Mouse (Mus musculus) ES-Bruce4 (cell line): Measurements from ENCODE around the gene Snx27. TPM values are rescaled to one million over a fixed set of nuclear protein-coding genes. Genes with fewer than 3 reads are reported as not detected.

Experiments
- H3K27ac ChIP-seq: 2 replicates; pipeline ENCODE4 v1.5.1; 2012; ENCODE audit warnings: low read length, inconsistent platforms; ENCODE audit not compliant: insufficient read depth
- H3K27me3 ChIP-seq: 2 replicates; pipeline ENCODE4 v1.6.1; 2012; ENCODE audit warnings: mild to moderate bottlenecking, low read length, inconsistent platforms; ENCODE audit not compliant: control insufficient read depth, poor library complexity, insufficient read depth, severe bottlenecking
- H3K36me3 ChIP-seq: 2 replicates; pipeline ENCODE4 v1.6.1; 2012; ENCODE audit warnings: inconsistent platforms, mild to moderate bottlenecking, low read length, moderate library complexity; ENCODE audit not compliant: control insufficient read depth, poor library complexity, insufficient read depth, severe bottlenecking
- H3K4me1 ChIP-seq: one replicate; pipeline ENCODE4 v1.8.1; 2011; ENCODE audit warnings: low read length; ENCODE audit not compliant: control insufficient read depth, insufficient read depth
- H3K4me3 ChIP-seq: 2 replicates; pipeline ENCODE4 v1.5.1; 2011; ENCODE audit warnings: low read depth, mild to moderate bottlenecking, low read length
- H3K9ac ChIP-seq: 2 replicates; pipeline ENCODE4 v1.6.1; 2012; ENCODE audit warnings: low read depth, mild to moderate bottlenecking, inconsistent platforms; ENCODE audit not compliant: poor library complexity, severe bottlenecking
- H3K9me3 ChIP-seq: replicated peaks from 2 replicates; pipeline ENCODE4 v1.6.1; 2012; ENCODE audit warnings: mild to moderate bottlenecking, low read length, inconsistent platforms; ENCODE audit not compliant: control insufficient read depth, poor library complexity, insufficient read depth, severe bottlenecking
- CTCF ChIP-seq: IDR thresholded peaks from one replicate; pipeline ENCODE4 v1.8.1; 2011; ENCODE audit warnings: low read depth, low read length
- EP300 ChIP-seq: IDR thresholded peaks from 2 replicates; pipeline ENCODE4 v1.6.1; 2011; ENCODE audit warnings: low read depth, low read length; ENCODE audit not compliant: insufficient read depth
- POLR2A ChIP-seq: IDR thresholded peaks from one replicate; pipeline ENCODE4 v1.8.1; 2011; ENCODE audit warnings: low read length; ENCODE audit not compliant: insufficient read depth
- polyA plus RNA-seq: library from polyadenylated mRNA; stranded (reverse); fragments of >200 nt; gene quantifications from 2 replicates; pipeline ENCODE4 v1.2.4, GENCODE M21; 2011; ENCODE audit warnings: low read depth; ENCODE audit not compliant: missing spikeins, insufficient read depth, insufficient read length

The Snx27 gene
- polyA plus RNA-seq, 1 experiment = 60.2 TPM

GRCm38 (mm10) chr3:94472447-94473114, 109.9 kb downstream of the Snx27 start:
- no peak overlapping the region for H3K27ac ChIP-seq

DNA sequence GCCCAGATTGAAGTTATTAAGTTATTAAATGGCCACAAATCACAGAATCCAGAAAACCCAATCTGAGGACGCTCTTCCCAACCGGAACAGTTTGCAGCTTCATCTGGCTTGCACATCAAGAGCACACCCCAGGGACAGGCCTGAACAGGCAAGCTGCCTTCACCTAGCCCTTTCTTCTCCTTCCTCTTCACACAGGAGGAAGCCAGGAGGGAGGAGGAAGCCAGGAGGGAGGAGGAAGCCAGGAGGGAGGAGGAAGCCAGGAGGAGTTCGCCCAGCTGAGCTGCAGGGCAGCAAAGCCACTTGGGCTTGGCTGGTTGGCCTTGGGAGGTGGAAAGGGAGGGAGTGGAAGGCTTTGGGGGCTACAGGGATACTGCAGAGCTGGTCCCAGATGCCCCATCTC, 113.6 kb downstream of the Snx27 start:
- Histone ChIP-seq H3K4me3 (no peak overlapping the region), H3K27ac (no peak overlapping the region), H3K9ac (no peak overlapping the region), H3K36me3 (no peaks in the 10 kb centered on the region), H3K4me1 (no peaks in the 10 kb centered on the region), H3K27me3 (no peaks in the 10 kb centered on the region), H3K9me3 (no peaks in the 10 kb centered on the region)
- TF ChIP-seq EP300 = no peak
- TF ChIP-seq POLR2A = no peak
- TF ChIP-seq CTCF = no peak

More at GRCm38 (mm10) chr3:94472447-94473114, 109.9 kb downstream of the Snx27 start:
- Histone ChIP-seq H3K36me3 (no peaks in the 10 kb centered on the region), H3K27me3 (no peaks in the 10 kb centered on the region), H3K4me1 (no peaks in the 10 kb centered on the region), H3K4me3 (peak overlapping the region; percentile 24), H3K9ac (no peak overlapping the region), H3K9me3 (no peaks in the 10 kb centered on the region)
- no peak for TF ChIP-seq EP300
- TF ChIP-seq POLR2A = no peak
- no peak for TF ChIP-seq CTCF

DNA sequence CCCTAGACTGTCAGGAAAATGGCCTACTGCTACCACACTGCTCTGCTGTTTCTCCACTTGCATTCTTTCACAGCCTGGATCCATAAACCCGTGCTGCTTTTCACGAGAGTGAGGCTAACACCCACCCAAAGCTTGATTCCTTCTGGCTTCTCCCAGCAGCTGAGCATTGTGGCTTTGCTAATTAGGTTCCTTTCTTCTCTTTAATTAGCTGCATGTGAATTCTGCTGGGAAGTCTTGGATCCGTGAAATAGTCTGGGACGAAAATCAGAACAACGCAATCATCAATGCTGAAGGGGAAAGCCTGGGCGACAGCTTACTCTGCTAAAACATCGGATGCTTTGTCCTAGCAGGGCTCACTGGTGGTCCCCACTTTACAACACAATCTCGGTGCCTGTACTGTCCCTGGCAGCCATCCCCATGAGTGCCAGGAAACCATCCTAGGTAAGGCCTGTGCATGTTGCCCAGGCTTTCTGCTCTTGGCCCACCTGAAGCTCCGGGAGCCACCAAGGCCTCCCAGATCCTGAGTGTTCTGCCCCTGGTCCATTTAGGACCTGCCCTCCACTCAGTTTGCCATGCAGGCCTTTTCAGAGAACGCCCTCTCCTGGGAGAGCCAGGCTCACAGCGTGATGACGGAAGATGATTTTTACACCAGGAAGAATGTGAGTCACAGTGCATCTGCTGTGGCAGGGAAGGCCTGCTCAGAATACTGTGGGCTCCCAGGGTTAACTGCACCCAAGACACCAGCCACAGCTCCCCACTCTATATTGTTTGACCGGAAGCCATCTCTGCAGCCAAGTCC, 116.7 kb downstream of the Snx27 start:
- Histone ChIP-seq H3K27me3 (no peaks in the 10 kb centered on the region), H3K9me3 (no peaks in the 10 kb centered on the region), H3K4me3 (no peak overlapping the region), H3K9ac (no peak overlapping the region), H3K27ac (no peak overlapping the region), H3K4me1 (no peaks in the 10 kb centered on the region), H3K36me3 (no peaks in the 10 kb centered on the region)
- TF ChIP-seq CTCF (no peak), EP300 (no peak), POLR2A (no peak)

DNA sequence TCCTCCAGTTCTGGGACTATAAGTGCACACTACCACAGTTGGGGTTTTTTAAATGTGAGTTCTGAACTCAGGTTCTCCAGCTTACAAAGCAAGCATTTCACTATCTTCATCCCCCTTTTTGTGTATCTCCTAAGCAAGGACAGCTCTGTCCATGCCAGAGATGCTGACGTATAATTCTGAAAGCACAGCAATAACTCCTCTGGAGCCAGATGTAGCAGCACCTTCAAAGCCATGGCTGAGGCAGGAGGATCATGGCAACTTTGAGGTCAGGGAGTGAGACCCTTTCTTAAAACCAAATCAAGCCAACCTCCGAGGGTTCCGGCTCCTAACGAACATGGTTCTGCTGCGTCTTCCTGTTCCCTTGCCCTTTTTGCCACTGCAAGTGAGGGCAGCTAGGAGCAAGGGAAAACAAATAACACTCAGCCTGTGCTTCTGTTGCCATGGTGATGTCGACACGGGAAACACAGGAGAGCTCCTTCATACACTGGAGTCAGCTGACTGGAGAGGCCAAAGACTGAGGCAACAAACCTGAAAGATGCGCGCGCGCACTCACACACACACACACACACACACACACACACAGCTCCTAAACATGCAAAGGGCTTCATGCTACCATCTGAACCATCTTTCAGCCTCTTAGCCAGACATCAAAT, 118.5 kb downstream of the Snx27 start:
- Histone ChIP-seq H3K9me3 (no peaks in the 10 kb centered on the region), H3K9ac (no peak overlapping the region), H3K36me3 (no peaks in the 10 kb centered on the region), H3K4me1 (no peaks in the 10 kb centered on the region), H3K27me3 (no peaks in the 10 kb centered on the region), H3K27ac (no peak overlapping the region), H3K4me3 (no peak overlapping the region)
- TF ChIP-seq CTCF (no peak), EP300 (no peak), POLR2A (no peak)

GRCm38 (mm10) chr3:94459834-94460233, 122.7 kb downstream of the Snx27 start:
- no peaks in the 10 kb centered on the region for H3K4me1 ChIP-seq
- H3K27me3 ChIP-seq = no peaks in the 10 kb centered on the region
- no peaks in the 10 kb centered on the region for H3K36me3 ChIP-seq
- TF ChIP-seq CTCF = no peak
- no peak for TF ChIP-seq POLR2A
- no peak overlapping the region for H3K27ac ChIP-seq
- no peak overlapping the region for H3K9ac ChIP-seq
- no peak overlapping the region for H3K4me3 ChIP-seq
- no peaks in the 10 kb centered on the region; the same call in 1 of the 2 replicates for H3K9me3 ChIP-seq
